Mouse (Mus musculus): ENCODE measurements around the gene Grin2d.
"Not testable (repeated sequence)": the region's sequence is repeated elsewhere in the genome, so short reads cannot be mapped to it uniquely, and the experiment has no call there.

Gene Grin2d

GRCm38 (mm10) chr7:45878278-45878677 is at the start of gene Grin2d:
Gene Grin2d, minus strand, starts transcription at chr7:45878378.
- not testable (repeated sequence) for DNase-seq (ENCODE audit: low spot score)

DNA sequence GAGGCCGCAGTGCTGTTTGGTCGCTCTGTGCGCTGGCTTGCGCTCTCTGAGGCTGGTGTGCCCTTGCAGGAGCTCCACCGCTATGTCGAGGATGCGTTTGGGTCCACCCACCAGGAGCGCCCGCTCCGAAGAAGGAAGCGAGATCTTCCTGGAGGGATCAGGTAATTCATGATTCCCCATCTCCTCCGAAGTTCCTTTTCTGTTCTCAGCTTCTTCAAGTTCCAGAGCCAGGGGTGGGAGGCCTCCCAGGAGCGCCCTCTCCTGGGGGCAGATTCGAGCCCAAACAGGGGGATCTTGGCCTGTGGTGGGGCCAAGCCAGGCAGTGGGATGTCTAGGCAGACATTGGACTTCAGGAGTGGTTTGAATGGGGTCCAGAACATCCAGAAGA is 46.2 kb upstream of the Grin2d start:
- no peak for DNase-seq (ENCODE audit: low spot score)

- DNase-seq (ENCODE audit: low spot score) = peak; percentile 42
Measured at GRCm38 (mm10) chr7:45923762-45924428, 45.7 kb upstream of the Grin2d start, which contains the start of gene Ccdc114. Gene Ccdc114, plus strand, starts transcription at chr7:45924072.

GRCm38 (mm10) chr7:45922928-45923761 is 45.0 kb upstream of the Grin2d start:
- peak; percentile 96 for DNase-seq (ENCODE audit: low spot score)

- DNase-seq (ENCODE audit: low spot score) = no peak
Measured at GRCm38 (mm10) chr7:45921950-45922600, 43.9 kb upstream of the Grin2d start.

GRCm38 (mm10) chr7:45921242-45921621 is 43.1 kb upstream of the Grin2d start, which contains the start of gene Emp3:
Gene Emp3, minus strand, starts transcription at chr7:45921404.
- no peak for DNase-seq (ENCODE audit: low spot score)

DNA sequence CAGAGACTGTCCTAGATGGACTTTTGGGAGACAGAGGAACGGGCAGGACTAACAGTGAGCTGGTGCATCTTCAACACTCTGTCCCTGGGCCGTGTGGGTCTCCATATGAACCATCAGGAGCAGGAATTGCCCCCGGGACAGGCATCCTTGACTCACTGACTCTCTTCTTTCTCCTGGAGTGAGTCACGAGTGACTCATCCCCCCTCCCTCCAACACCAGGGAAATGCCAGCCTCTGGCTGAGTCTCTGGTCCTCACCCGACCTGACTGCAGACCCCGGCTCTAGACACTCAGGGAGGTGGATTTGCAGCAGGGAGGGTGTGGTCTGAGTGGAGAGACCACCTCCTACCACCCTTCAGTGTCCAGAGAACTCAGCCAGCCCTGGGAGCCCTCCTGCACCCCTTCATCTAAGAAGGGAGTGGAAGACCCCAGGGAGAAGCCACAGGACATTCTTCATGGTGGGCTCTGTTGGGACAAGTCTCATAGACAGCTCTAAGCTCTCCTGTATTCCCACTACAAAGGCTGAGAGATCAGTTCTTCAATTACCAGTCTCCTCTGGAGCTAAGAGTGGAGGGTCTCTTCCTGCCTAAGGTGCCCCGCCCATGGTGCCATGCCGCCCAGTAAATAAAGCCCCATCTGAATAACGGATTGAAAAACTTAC is 42.5 kb upstream of the Grin2d start:
- DNase-seq (ENCODE audit: low spot score) = no peak

- DNase-seq (ENCODE audit: low spot score) = no peak
Measured at GRCm38 (mm10) chr7:45919761-45920160, 41.6 kb upstream of the Grin2d start.

DNA sequence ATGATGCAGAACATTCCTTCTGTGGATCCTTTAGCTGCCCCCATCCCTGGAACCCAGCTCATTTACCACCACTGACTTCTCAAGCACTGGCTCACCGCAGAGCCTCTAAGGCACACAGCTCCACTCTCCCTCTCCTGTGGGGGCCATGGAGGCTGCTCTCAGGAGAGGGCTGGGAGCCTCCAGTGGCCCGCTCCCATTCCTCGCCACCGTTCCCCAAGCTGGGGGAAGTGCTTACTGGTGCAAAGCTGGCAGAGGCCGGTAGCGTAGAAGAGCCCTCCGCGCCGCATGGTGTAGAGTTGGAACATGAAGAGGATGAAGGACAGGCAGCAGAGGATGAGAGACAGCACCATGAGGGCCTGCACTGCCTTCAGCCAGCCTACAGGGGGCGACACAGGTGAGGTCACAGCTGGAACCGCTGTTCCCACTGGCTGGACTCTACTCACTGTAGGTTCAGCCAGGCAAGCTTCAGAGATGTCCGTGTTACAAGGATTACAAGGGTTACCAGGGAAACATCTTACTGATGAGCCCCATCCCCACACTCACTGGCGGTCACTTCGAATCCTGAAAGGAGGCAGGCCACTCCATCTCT is 41.0 kb upstream of the Grin2d start:
- DNase-seq (ENCODE audit: low spot score) = no peak

GRCm38 (mm10) chr7:45917926-45918325 is 39.7 kb upstream of the Grin2d start:
- DNase-seq (ENCODE audit: low spot score) = no peak

DNA sequence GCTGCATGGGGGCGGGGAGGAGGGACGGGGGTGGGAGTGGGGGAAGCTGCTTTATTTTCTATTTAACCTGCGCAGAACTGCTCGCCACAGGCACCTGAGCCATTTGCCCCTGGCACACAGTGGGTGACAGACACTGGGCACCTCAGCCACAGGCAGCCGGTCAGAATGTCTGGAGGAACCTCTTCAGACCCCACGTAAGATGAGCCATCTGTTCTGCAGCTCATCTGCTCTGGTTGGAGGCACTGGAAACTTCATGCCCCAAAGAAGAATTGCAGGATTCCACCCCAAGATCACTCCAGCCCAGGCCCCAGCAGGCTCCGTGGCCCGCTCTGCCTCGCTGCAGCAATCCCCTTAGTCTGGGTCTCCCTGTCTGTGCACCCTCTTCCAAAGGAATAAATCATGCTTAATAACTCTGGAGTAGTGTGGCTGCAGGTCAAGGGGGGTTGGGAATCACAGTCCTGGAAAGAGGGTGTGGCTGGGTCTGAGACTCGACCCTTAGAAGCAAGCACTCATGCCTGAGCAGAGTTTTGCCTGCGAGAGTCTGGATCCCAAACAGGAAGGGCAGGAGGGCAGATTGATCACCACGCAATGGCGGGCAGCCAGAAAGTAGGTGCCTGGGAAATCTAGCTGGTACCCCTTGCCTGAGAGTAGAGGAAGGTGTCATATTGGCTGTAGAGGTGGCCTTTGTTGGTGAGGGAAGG is 39.0 kb upstream of the Grin2d start:
- no peak for DNase-seq (ENCODE audit: low spot score)

- DNase-seq (ENCODE audit: low spot score) = peak; percentile 82
Measured at GRCm38 (mm10) chr7:45916056-45917003, 38.2 kb upstream of the Grin2d start.

GRCm38 (mm10) chr7:45915011-45915410 is 36.8 kb upstream of the Grin2d start:
- no peak for DNase-seq (ENCODE audit: low spot score)

DNA sequence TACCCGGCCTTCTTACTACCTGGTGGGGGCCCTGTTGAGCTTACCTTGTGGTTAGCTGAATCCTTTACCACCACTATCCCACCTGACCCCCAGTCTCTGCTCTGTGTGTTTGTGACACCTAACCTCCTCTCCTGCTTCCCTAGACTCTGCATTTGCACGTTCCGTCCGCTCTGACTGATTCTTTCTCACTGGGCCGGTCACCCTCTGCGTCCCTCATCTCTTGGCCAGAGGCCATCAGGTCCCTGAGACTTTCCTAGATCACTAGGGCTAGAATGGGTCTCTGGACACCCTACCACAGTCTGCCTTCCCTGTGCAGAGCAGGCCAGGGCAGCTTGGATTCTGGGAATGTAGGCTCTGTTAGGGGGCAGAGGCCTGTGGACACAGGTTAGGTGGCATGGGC is 35.9 kb upstream of the Grin2d start:
- DNase-seq (ENCODE audit: low spot score) = no peak

- no peak for DNase-seq (ENCODE audit: low spot score)
Measured at GRCm38 (mm10) chr7:45909145-45909544, 31.0 kb upstream of the Grin2d start.

GRCm38 (mm10) chr7:45908384-45908783 is 30.2 kb upstream of the Grin2d start:
- DNase-seq (ENCODE audit: low spot score) = no peak

DNA sequence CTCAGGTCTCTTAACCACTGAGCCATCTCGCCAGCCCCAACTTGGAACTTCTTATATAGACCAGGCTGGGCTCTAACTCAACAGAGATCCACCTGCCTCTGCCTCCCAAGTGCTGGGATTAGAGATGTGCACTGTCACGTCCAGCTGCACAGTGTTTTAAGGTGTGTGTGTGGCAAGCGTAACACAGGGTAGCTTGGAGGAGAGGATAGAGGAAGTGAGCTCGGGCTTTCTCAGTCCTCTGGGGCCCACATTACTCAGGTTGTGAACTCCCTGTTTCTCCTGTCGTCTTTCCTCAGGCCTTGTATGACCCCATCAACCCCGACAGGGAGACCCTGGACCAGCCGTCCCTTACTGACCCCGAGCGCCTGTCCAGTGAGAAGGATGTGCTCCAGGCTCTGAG is 28.4 kb upstream of the Grin2d start:
- no peak for DNase-seq (ENCODE audit: low spot score)

- peak; percentile 12 for DNase-seq (ENCODE audit: low spot score)
Measured at GRCm38 (mm10) chr7:45902481-45903002, 24.4 kb upstream of the Grin2d start.

- peak; percentile 64 for DNase-seq (ENCODE audit: low spot score)
Measured at GRCm38 (mm10) chr7:45901562-45901961, 23.4 kb upstream of the Grin2d start.

DNA sequence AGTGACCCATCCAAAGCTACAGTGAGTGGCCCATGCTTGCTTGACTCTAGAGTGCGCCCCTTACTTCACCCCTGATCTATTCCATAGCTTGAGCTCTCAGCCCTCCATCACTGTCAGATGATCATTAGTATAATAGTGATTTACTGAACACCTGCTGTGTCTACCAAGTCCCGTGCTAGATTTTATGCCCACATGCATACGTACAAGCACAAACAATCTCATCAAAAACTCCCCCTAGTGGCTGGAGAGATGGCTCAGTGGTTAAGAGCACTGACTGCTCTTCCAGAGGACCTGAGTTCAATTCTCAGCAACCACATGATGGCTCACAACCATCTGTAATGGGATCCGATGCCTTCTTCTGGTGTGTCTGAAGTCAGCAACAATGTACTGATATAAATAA is 19.9 kb upstream of the Grin2d start:
- DNase-seq (ENCODE audit: low spot score) = peak; percentile 59
